Mouse (Mus musculus): ENCODE measurements at regions not wholly inside any gene's neighbourhood (a gene's known extent, or its start where the extent isn't known, plus 50 kb on each side); places are given as distances from the start of the nearest gene placed in this dataset.

DNA sequence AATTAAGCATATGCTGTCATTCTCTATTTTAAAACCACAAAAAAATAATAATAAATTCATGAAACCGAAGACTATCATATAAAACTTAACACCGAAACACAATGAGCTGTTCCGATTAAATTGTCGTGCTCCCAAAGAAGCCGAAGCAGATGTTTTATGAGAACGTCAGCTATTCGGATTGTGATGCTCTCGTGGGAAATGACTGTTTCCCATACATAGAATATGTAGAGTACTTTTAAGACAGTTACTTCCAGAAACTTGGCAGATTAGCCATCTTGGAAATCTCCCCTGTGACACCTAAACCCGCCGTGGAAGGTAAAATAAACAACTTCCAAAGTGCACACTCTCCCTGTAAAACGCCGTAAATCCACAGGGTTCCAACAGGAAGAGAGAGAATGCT, 162.4 kb upstream of the Fbxl17 start:
- TF ChIP-seq CTCF (IDR thresholded peaks at IDR 0.05; ENCODE audit: low read depth) (no peak), EP300 (IDR thresholded peaks at IDR 0.05; ENCODE audit: low read depth) (no peak)
